Mouse (Mus musculus): ENCODE results near the gene Drosha. TPM values are rescaled to one million over a fixed set of nuclear protein-coding genes. Genes with fewer than 3 reads are reported as not detected.

Gene Drosha
- polyA plus RNA-seq, 1 experiment from 2014 or later = 23.5 TPM

- Histone ChIP-seq H3K9ac (ENCODE audit: low read length) (no peak overlapping the region), H3K4me2 (ENCODE audit: low read length) (no peak overlapping the region), H3K27me3 (ENCODE audit: control insufficient read depth, insufficient read depth, low read length) (no peaks in the 10 kb centered on the region), H3K36me3 (ENCODE audit: control insufficient read depth, insufficient read depth, low read length) (peaks cover 87% of the 10 kb centered on the region), H3K27ac (replicated peaks in 1 of 2; ENCODE audit: control insufficient read depth in 1 of 2, insufficient read depth in 1 of 2, low read depth in 2 of 2, low read length in 2 of 2) (no peak overlapping the region), H3K4me1 (ENCODE audit: control insufficient read depth in 2 of 2, insufficient read depth in 2 of 2, low read length in 2 of 2) (no peaks in the 10 kb centered on the region), H3K9me3 (ENCODE audit: control insufficient read depth, low read length) (no peaks in the 10 kb centered on the region), H3K4me3 (ENCODE audit: control insufficient read depth in 1 of 2, insufficient read depth in 1 of 2, low read depth in 1 of 2, low read length in 2 of 2) (no peak overlapping the region)
- 84% methylated on average over 4 of the region's 4 CpGs for WGBS
- no peak for ATAC-seq (ENCODE audit: insufficient number of reproducible peaks, insufficient read depth, low FRiP score, low read depth)
Observed at GRCm38 (mm10) chr15:12888312-12888711, 63.7 kb downstream of the Drosha start.

- H3K4me2 ChIP-seq (ENCODE audit: low read length) = no peak overlapping the region
- ATAC-seq (ENCODE audit: insufficient number of reproducible peaks, insufficient read depth, low FRiP score, low read depth) = no peak
- no peaks in the 10 kb centered on the region for H3K27me3 ChIP-seq (ENCODE audit: control insufficient read depth, insufficient read depth, low read length)
- H3K9me3 ChIP-seq (ENCODE audit: control insufficient read depth, low read length) = no peaks in the 10 kb centered on the region
- no peak overlapping the region for H3K9ac ChIP-seq (ENCODE audit: low read length)
- no peak overlapping the region for H3K27ac ChIP-seq (replicated peaks in 1 of 2; ENCODE audit: control insufficient read depth in 1 of 2, insufficient read depth in 1 of 2, low read depth in 2 of 2, low read length in 2 of 2)
- no peak overlapping the region for H3K4me3 ChIP-seq (ENCODE audit: control insufficient read depth in 1 of 2, insufficient read depth in 1 of 2, low read depth in 1 of 2, low read length in 2 of 2)
- WGBS = 88% methylated on average over 11 of the region's 11 CpGs
- no peaks in the 10 kb centered on the region for H3K4me1 ChIP-seq (ENCODE audit: control insufficient read depth in 2 of 2, insufficient read depth in 2 of 2, low read length in 2 of 2)
- peaks cover 88% of the 10 kb centered on the region for H3K36me3 ChIP-seq (ENCODE audit: control insufficient read depth, insufficient read depth, low read length)
Observed at GRCm38 (mm10) chr15:12889909-12890308, 65.3 kb downstream of the Drosha start.

GRCm38 (mm10) chr15:12895426-12895825 is 70.8 kb downstream of the Drosha start:
- H3K4me3 ChIP-seq (ENCODE audit: control insufficient read depth in 1 of 2, insufficient read depth in 1 of 2, low read depth in 1 of 2, low read length in 2 of 2) = no peak overlapping the region
- peaks cover 78% of the 10 kb centered on the region for H3K36me3 ChIP-seq (ENCODE audit: control insufficient read depth, insufficient read depth, low read length)
- no peaks in the 10 kb centered on the region for H3K4me1 ChIP-seq (ENCODE audit: control insufficient read depth in 2 of 2, insufficient read depth in 2 of 2, low read length in 2 of 2)
- H3K4me2 ChIP-seq (ENCODE audit: low read length) = no peak overlapping the region
- ATAC-seq (ENCODE audit: insufficient number of reproducible peaks, insufficient read depth, low FRiP score, low read depth) = no peak
- no peaks in the 10 kb centered on the region for H3K27me3 ChIP-seq (ENCODE audit: control insufficient read depth, insufficient read depth, low read length)
- H3K9me3 ChIP-seq (ENCODE audit: control insufficient read depth, low read length) = no peaks in the 10 kb centered on the region
- no peak overlapping the region for H3K9ac ChIP-seq (ENCODE audit: low read length)
- no peak overlapping the region for H3K27ac ChIP-seq (replicated peaks in 1 of 2; ENCODE audit: control insufficient read depth in 1 of 2, insufficient read depth in 1 of 2, low read depth in 2 of 2, low read length in 2 of 2)
- WGBS = 83% methylated on average over 13 of the region's 13 CpGs

- Histone ChIP-seq H3K4me3 (ENCODE audit: control insufficient read depth in 1 of 2, insufficient read depth in 1 of 2, low read depth in 1 of 2, low read length in 2 of 2) (no peak overlapping the region), H3K27ac (replicated peaks in 1 of 2; ENCODE audit: control insufficient read depth in 1 of 2, insufficient read depth in 1 of 2, low read depth in 2 of 2, low read length in 2 of 2) (no peak overlapping the region), H3K4me2 (ENCODE audit: low read length) (no peak overlapping the region), H3K36me3 (ENCODE audit: control insufficient read depth, insufficient read depth, low read length) (peaks cover 77% of the 10 kb centered on the region), H3K9me3 (ENCODE audit: control insufficient read depth, low read length) (no peaks in the 10 kb centered on the region), H3K4me1 (ENCODE audit: control insufficient read depth in 2 of 2, insufficient read depth in 2 of 2, low read length in 2 of 2) (no peaks in the 10 kb centered on the region), H3K27me3 (ENCODE audit: control insufficient read depth, insufficient read depth, low read length) (no peaks in the 10 kb centered on the region), H3K9ac (ENCODE audit: low read length) (no peak overlapping the region)
- ATAC-seq (ENCODE audit: insufficient number of reproducible peaks, insufficient read depth, low FRiP score, low read depth) = no peak
- 91% methylated on average over 18 of the region's 18 CpGs for WGBS
Observed at GRCm38 (mm10) chr15:12896022-12897009, 71.7 kb downstream of the Drosha start.

- Histone ChIP-seq H3K9me3 (ENCODE audit: control insufficient read depth, low read length) (no peaks in the 10 kb centered on the region), H3K36me3 (ENCODE audit: control insufficient read depth, insufficient read depth, low read length) (peaks cover 85% of the 10 kb centered on the region), H3K4me1 (ENCODE audit: control insufficient read depth in 2 of 2, insufficient read depth in 2 of 2, low read length in 2 of 2) (no peaks in the 10 kb centered on the region), H3K9ac (ENCODE audit: low read length) (no peak overlapping the region), H3K27ac (replicated peaks in 1 of 2; ENCODE audit: control insufficient read depth in 1 of 2, insufficient read depth in 1 of 2, low read depth in 2 of 2, low read length in 2 of 2) (no peak overlapping the region), H3K27me3 (ENCODE audit: control insufficient read depth, insufficient read depth, low read length) (no peaks in the 10 kb centered on the region), H3K4me2 (ENCODE audit: low read length) (no peak overlapping the region), H3K4me3 (ENCODE audit: control insufficient read depth in 1 of 2, insufficient read depth in 1 of 2, low read depth in 1 of 2, low read length in 2 of 2) (no peak overlapping the region)
- ATAC-seq (ENCODE audit: insufficient number of reproducible peaks, insufficient read depth, low FRiP score, low read depth) = no peak
- WGBS = 93% methylated on average over 8 of the region's 8 CpGs
Observed at GRCm38 (mm10) chr15:12897831-12898230, 73.2 kb downstream of the Drosha start.

- no peak overlapping the region for H3K4me3 ChIP-seq (ENCODE audit: control insufficient read depth in 1 of 2, insufficient read depth in 1 of 2, low read depth in 1 of 2, low read length in 2 of 2)
- no peaks in the 10 kb centered on the region for H3K4me1 ChIP-seq (ENCODE audit: control insufficient read depth in 2 of 2, insufficient read depth in 2 of 2, low read length in 2 of 2)
- WGBS = 93% methylated on average over 18 of the region's 18 CpGs
- H3K9me3 ChIP-seq (ENCODE audit: control insufficient read depth, low read length) = no peaks in the 10 kb centered on the region
- ATAC-seq (ENCODE audit: insufficient number of reproducible peaks, insufficient read depth, low FRiP score, low read depth) = no peak
- no peak overlapping the region for H3K27ac ChIP-seq (replicated peaks in 1 of 2; ENCODE audit: control insufficient read depth in 1 of 2, insufficient read depth in 1 of 2, low read depth in 2 of 2, low read length in 2 of 2)
- peaks cover 83% of the 10 kb centered on the region for H3K36me3 ChIP-seq (ENCODE audit: control insufficient read depth, insufficient read depth, low read length)
- H3K27me3 ChIP-seq (ENCODE audit: control insufficient read depth, insufficient read depth, low read length) = no peaks in the 10 kb centered on the region
- no peak overlapping the region for H3K4me2 ChIP-seq (ENCODE audit: low read length)
- no peak overlapping the region for H3K9ac ChIP-seq (ENCODE audit: low read length)
Observed at GRCm38 (mm10) chr15:12900428-12901196, 76.0 kb downstream of the Drosha start.

- Histone ChIP-seq H3K9ac (ENCODE audit: low read length) (no peak overlapping the region), H3K4me1 (ENCODE audit: control insufficient read depth in 2 of 2, insufficient read depth in 2 of 2, low read length in 2 of 2) (no peaks in the 10 kb centered on the region), H3K9me3 (ENCODE audit: control insufficient read depth, low read length) (no peaks in the 10 kb centered on the region), H3K4me2 (ENCODE audit: low read length) (no peak overlapping the region), H3K27me3 (ENCODE audit: control insufficient read depth, insufficient read depth, low read length) (no peaks in the 10 kb centered on the region), H3K4me3 (ENCODE audit: control insufficient read depth in 1 of 2, insufficient read depth in 1 of 2, low read depth in 1 of 2, low read length in 2 of 2) (no peak overlapping the region), H3K36me3 (ENCODE audit: control insufficient read depth, insufficient read depth, low read length) (peaks cover 81% of the 10 kb centered on the region), H3K27ac (replicated peaks in 1 of 2; ENCODE audit: control insufficient read depth in 1 of 2, insufficient read depth in 1 of 2, low read depth in 2 of 2, low read length in 2 of 2) (no peak overlapping the region)
- 68% methylated on average over 8 of the region's 8 CpGs for WGBS
- no peak for ATAC-seq (ENCODE audit: insufficient number of reproducible peaks, insufficient read depth, low FRiP score, low read depth)
Observed at GRCm38 (mm10) chr15:12901197-12901570, 76.6 kb downstream of the Drosha start.
